Mouse (Mus musculus) natural killer cell, adult 2 months (primary cell): ENCODE data around the gene Ccdc106.
"Not testable (repeated sequence)": the region's sequence is repeated elsewhere in the genome, so short reads cannot be mapped to it uniquely, and the experiment has no call there.

Source experiments
- DNase-seq, 2 experiments: peaks; one replicate each; pipeline ENCODE4 v3.0.0; 2022; ENCODE audit warnings: low spot score in 2 of 2

The Ccdc106 gene

DNA sequence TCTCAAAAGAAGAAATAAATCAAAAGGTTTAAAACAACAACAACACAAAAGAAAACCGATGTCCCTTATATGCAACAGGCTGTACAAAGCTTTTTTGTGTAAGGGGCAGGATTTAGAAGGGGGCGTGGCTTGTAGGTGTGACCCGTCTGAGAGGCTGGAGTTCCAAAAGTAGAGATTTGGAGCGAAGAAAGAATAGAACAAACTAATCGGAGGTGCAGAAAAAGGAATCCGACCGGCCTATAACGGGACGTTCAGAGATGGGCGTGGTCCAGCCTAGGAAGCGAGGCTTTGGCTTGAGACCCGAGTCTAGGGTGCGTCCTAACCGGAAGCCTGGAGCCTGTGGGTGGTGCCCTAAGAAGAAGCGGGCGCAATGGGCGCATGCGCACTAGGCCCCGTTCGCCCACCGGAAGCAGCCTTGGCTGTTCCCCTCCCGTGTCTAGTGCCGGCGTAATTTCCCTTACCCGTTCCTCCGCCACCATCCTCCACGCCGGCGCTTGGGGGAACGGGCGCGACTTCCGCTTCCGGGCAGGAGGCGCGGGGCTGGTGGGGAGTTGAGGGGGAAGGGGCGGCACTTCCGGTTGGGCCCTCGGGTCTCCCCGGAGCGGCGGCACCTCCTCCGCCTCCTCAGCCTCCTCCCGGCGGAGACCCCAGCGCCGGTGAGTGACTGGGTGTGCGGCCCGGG lies at the start of gene Ccdc106, which contains the start of gene Zfp865:
Gene Ccdc106, plus strand, starts transcription at position 554 of the 682 bp plus-strand sequence.
Gene Zfp865, plus strand, starts transcription at position 377 of the 682 bp plus-strand sequence.
- peak; percentile 99 for DNase-seq

DNA sequence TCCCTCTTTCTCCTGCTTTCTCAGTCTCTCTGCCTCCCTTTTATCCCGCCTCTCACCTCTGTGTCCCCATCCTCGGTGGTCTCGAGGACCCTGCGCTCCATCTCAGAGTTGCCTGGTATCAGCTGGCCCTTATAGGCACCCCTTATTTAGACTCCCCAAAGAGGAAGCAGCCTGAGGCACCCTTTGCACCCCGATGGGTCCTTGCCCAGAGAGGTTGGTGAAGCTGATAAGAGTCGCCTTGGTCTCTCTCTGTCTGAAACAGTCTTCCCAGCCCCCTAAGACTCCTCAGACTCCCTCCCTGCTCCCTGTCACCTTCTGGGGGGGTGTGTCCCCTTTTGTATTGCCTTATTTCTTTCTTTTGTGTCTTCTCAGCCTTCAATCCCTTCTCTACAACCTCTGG lies 49.3 kb upstream of the Ccdc106 start, which contains the start of gene Sbk3:
Gene Sbk3, minus strand, starts transcription at position 101 of the 400 bp plus-strand sequence.
- DNase-seq = no peak

DNA sequence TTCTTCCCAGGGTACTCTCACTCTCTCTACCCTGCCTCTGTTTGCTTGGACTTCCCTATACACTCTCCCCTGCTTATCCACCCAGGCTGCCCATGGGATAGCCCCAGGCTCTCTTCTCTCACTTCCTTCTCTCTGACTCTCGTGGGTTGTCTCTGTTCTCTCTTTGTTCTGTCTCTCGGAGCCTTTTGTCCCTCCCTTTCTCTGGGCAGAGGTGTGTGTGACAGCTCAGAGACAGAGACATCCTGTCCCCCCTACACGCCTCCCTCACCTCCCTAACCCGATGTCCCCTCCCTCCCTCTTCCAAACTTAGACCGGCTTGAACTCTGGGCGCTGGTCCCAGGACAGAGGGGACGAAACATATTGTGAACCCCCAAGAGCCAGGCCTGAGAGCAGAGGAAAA lies 48.6 kb upstream of the Ccdc106 start:
- no peak for DNase-seq

DNA sequence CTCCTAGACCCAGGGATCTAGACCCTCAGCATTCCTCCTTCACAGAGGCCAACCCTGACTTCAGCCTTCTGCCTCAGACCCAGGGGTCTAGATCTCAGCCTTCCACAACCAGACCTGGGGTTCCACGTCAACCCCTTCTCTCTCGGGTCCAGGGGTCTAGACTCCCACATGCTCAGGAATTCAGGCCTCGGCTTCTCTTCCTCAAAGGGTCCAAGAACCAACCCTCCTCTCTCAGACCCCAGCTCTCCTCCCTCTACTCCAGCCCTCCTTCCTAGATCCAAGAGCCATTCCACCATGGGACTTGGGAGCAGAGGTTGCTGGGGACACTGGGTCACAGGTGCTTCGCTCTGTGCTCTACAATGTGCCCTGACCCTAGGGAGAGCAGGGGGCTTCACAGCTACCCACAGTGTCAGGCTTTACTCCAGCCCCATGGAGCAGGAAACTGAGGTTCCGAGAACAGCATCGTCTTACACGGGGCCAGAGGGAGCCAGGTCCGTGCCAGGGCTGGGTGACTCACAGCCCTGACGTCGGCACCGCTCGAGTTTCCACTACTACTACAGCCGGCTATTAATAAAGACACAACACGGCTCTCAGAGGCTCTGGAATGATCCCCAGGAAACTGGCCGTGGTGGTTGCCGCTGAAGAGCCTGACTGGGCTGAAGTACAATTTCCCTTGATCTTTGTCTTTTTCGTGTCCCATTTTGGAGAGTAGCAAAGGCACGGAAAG lies 47.9 kb upstream of the Ccdc106 start:
- no peak for DNase-seq

DNA sequence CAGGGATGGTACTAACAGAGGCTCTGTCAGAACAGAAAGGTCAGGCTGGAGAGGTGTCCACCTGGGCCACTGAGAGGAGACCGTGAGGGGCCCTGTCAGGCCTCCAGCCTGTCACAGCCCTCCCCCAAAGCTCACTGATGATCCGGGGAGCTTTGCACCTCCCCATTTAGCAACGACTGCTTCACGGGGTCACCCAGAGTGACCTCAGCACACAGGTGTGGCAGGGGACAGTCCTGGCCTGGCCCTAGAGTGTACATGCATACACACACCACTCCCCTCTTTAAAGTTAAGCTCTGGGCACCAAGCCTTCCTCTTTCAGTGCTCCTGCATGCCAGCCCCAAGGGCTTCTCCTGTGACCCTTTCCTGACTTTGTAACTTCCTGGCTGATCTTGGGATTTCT lies 44.9 kb upstream of the Ccdc106 start:
- DNase-seq = no peak

DNA sequence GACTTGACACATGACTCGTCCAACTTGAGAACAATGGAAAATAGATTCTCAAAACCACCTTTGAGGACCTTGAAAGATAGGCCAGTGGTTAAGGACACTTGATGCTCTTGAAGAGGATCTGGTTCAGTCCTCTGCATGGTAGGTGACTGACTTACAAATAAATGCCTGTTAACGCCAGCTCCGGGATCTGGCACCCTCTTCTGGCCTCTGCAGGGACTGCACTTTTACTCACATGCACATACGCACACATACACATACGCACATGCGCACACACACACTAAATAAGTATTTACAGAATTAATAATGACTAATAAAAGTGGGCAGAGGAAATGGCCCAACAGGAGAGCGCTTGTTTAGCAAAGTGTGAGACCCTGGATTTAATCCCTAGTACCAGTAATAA lies 43.5 kb upstream of the Ccdc106 start:
- DNase-seq = no peak

DNA sequence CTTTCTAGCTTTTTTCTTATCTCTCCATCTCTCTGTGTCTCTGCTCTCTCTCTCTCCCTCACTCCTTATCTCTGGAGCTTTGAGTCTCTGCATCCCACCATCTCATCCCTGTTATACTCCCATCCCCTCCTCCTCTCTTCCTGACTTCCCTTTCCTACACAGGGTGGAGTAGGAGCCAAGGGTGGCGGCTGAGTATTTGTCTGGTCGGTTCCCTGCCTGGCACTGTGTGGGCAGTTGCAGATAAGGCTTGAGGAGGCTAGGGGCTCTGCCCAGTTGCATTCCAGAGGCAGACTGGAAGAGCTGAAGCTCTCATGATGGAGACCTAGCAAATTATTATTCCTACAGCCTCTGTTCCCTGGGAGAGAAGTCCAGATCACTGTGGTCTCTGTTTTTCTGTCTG lies 32.1 kb upstream of the Ccdc106 start:
- no peak for DNase-seq

DNA sequence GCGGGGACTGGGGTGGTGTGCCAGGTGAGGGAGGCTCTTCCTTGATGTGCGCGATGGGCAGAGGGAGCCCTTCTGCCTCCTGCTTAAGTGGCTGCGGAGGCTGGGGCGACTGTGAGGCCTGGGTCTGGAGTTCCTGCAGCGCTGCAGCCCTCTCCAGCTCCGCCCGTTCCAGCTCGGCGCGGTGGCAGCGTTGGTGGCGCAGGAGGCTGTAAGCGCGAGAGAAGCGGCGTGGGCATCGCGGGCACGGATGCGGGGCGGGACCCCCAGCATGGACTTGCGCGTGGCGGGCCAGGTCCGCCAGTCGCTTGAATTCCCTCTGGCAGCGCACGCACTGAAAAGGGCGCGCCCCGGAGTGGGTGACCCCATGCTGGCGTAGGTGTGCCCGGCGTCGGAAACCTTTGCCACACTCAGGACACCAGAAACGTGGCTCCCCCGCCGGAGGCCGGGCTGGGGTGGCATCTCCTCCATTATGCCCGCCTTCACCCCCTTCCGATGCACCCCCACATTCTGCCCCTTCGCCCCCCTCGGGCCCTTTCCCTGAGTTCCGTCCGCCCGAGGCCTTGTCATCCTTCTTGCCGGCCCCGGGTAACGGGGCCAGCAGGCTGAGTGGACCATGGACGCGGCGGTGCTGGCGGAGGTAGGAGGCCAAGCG lies 26.9 kb upstream of the Ccdc106 start:
- no peak for DNase-seq

DNA sequence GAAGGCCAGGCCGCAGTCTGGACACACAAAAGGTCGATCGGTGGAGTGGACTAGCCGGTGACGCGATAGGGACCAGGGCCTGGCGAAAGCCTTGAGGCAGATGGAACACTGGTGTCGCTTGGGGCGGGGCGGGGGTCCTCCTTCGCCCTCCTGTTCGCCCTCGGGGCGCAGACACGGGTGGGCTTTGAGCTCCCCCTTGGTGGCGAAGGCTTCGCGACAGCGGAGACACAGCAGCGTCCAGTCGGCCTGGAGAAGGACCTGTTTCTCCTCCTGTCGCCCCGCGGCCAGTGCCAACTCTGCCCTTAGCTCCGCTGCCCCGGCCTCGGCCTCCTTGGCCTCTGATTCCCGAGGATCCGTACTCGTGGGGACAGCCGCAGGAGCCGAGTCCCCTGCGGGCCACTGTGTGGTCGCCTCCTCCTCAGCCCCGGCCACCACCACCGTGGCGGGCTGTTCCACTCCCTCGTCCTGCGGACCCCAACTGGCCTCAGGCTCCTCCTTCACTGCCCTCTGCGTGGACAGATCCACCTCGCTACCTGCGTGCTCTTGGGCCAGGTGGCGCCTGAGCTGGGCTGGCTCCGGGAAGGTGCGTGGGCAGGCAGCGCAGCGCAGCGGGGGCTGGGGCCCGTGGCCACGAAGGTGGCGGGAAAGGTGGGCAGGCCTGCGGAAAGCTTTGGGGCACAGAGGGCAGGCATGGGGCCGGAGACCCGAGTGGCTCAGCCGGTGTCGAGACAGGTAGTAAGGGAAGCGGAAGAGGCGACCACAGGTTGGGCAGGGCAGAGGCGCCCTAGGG lies 26.2 kb upstream of the Ccdc106 start:
- no peak for DNase-seq

DNA sequence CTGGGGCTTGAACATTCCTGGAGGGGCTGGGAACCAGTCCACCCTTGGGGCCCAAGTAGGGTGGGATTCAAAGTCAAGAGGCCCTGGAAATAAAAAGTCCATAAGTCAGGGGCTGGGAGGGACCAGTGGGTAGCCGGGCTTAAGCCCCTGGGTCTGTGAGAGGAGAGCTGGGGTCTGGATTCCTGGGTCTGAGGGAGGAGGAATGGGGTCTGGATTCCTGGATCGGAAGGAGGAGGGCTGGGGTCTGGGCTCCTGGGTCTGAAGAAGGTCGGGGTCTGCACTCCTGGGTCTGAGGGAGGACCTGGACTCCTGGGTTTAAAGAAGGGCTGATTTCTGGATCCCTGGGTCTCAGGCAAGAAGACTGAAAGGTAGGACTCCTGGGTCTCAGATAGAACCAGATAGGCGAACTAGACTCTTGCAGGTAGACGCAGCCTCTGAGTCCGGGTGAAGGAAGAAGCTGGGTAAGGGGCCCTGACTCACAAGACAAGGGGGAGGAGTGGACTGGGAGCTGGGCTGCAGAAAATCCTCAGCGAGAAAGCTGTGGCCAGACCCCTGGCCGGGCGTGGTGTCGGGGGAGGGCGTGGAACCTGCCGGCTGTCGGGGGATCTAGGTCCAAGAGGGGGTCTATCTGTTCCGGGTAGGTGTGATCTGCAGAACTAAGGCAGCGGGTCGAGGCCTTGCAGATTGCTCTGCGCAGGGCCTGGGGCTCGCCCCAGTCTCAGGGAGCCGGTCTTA lies 24.9 kb upstream of the Ccdc106 start:
- DNase-seq = no peak

DNA sequence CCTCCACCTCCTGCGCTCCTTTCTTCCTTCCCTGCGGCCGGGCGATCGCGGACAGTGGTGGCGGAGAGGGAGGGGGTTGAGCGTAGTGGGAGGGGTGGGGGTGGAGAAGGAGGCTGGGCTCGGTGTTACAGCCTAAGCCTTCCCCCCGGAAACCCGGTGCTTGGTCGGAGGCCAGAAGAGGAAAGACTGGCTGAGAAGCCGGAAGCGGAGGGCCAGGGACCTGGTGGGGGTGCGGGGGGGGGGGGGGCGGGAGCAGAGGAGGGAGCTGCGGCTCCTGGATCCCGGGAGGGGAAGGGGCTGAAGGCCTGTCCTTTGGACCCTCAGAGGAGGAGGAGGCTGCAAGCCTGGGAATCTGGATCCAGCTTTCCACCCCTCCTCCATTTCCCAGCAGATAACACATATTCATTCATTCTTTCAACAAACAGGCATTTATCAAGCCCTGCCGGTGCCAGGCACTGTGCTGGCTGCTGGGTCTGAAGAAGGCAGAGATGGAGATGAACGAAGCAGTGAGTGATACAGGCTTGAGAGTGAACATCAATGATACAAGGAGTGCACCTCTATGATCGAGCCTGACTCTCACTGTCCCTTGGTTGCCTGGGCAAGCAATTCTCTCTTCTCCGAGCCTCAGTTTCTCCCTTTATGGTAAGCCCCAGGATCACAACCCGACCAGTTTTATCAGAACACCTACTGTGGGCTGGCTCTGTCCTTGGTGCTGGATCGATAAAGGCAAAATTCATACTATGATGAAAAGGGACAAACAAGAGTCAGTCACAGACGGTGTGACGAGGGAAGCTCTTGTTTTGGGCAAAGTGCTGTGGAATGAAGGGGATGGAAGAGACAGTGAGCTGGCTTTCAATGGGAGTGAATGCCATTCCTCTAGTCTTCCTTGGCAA lies 24.1 kb upstream of the Ccdc106 start, which contains the start of gene Zfp579:
Gene Zfp579, minus strand, starts transcription at position 156 of the 893 bp plus-strand sequence.
- peak; percentile 76 to 81 for DNase-seq

DNA sequence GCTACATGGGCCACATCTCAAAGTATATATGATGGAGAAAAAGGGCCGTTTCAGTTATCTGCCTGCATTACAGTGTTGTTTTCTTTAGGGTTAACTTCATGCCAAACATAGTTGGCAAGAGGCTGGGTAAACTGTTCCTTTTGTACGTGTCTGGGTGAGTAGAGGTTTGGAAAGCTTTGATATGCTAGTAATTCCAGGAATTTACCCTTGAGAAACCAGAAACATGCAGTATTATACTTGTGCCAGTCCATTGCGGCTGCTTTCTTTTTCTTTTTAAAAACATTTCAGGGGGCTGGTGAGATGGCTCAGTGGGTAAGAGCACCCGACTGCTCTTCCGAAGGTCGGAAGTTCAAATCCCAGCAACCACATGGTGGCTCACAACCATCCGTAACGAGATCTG lies 23.4 kb upstream of the Ccdc106 start:
- no peak for DNase-seq

DNA sequence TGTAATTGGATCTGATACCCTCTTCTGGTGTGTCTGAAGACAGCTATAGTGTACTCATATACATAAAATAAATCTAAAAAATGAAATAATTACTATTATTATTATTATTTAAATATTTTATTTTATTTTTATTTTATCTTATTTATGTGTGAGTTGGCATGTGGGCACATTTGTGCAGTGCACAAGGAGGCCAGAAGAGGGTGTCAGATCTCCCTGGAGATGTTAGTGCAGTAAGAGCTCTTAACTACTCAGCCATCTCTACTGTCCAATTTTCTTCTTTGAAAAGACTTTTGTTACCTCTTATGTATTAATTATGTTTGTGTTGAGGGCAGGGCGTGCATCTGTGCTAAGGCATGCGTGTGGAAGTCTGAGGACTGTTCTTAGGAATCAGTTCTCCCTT lies 20.5 kb upstream of the Ccdc106 start:
- peak in 1 of 2 experiments; percentile 28 for DNase-seq

DNA sequence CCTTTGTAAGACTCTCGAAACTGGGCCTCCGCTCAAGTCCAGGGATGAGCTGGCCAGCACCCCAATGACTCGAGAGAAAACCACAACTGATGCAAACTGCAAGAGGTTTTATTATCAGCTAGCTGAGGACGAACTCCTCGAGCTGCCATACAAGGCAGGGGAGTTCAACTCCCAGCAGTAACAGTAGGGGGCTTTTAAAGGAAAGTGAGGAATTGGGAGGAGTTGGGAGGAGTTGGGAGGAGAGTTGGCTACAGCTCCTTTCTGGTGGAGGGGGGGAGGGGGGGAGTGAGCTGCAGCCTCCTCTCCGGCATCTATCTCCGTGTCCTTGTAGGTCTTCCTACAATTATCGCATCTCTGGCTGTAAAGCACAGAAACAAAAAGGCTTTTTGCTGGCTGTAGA lies 17.5 kb upstream of the Ccdc106 start:
- not testable (repeated sequence) for DNase-seq

DNA sequence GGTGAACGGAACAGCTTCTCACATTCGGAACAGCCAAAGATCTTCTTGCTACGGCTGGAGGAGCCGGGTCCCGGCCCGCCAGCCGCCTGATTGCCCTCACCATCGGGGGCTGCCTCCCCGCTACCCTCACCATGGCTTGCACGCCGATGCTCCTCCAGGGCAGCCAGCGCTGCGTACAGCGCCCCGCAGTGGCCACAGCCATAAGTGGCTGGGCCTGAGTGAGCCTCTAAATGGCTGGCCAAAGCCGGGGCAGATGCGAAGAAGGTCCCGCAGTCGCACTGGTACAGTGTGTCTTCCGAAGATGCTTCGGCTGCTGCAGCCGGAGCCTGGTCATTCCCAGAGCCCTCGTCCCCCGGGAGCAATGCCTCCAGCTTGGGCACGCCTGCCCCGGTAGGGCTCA lies 12.1 kb upstream of the Ccdc106 start:
- no peak for DNase-seq

DNA sequence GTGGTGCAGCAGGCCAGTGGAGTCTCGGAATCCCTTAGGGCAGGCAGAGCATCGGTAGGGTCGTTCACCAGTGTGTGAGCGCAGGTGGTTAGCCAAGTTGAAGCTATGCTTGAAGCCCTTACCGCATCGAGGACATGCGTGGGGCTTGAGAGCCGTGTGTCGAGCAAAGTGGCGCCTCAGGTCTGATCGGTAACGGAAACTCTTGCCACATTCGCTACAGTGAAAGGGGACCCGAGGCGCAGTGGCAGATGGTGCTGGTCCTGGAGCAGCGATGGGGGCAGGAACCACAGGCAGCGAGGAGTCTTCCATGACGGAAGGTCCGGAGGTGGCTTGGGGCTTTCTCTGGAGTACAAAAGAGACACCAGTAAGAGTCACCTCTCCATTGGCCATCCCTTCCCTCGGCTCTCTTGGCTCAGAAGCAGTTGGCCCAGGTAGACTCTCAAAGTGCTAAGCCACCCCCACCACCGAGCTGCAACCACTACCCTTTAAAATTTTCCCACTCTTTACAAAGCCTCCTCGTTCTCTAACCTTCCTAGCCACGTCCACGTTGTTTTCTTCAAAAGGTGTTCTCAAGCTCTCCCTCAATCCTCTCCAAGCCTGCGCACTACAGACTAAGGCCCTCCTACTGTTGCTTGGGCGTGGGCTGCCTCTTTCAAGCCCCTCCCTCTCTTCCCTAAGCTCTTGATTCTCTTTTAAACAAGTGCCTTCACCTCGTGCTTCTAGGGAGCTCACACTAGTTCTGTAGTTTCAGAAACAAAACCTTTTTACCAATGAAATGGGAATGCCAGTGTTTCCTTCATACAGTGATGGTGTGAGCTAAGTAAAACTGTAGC lies 7.5 kb upstream of the Ccdc106 start:
- no peak for DNase-seq

DNA sequence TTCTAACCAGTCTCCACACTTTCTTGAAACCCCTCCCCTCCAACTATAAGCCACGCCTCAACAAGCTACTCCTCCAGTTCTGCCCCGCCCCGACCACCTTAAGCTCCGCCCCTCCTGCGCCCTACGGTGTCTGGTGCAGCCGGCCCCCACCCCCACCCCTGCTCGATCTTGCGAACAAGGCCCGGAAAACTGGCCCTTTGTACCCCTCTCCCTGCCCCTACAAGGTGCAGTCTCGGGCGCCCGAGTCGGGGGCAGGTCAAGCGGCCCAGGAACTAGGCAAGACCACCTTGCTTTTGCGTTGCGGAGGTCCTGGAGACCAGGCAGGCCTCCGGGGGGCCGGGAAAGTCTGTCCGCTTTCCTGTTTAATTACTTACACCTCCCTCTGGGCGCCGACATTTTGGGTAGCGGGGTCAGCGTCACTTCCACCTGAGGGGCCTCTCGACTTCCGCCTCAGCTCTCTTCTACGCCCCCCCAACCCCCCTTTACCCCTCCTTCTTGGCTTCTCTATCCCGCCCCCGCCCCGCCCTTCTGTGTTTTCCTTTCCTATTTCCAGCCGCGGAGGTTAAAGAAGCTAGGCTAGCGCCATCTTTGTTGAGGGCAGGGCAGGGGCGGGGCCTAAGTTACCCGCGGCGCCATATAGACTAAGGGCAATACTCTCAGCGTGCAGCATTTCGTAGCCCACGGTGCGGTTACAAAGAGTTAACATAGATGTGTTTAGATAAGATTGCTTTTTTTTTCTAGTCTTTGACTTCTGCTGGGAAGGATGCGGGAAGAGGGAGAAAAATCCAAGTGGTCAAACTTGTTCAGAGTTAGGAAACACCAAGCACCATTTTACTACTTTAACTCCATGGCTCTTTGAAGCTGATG lies 5.9 kb upstream of the Ccdc106 start, which contains the start of the genes Zfp524 and Fiz1:
Gene Zfp524, plus strand, starts transcription at position 165 of the 867 bp plus-strand sequence.
Gene Fiz1, minus strand, starts transcription at position 447 of the 867 bp plus-strand sequence.
- DNase-seq = peak; percentile 95 to 96
